Mouse (Mus musculus) midbrain, embryonic 16.5 days (tissue): Measurements from ENCODE around the gene Jag1. TPM values are rescaled to one million over a fixed set of nuclear protein-coding genes. Genes with fewer than 3 reads are reported as not detected.

Experiments used
- ATAC-seq: fragments of 200-750 bp; cut with Nextera tagmentation; 2 replicates; pipeline ENCODE4 v1.8.0; 2017; ENCODE audit warnings: moderate TSS enrichment
- H3K27ac ChIP-seq: fragments of 300-500 bp; sonication (generic); 2 replicates; pipeline ENCODE4 v1.5.1; 2014; ENCODE audit warnings: mild to moderate bottlenecking, low read length, mixed read lengths
- H3K27me3 ChIP-seq: fragments of 300-500 bp; sonication (generic); 2 replicates; pipeline ENCODE4 v1.6.1; 2014; ENCODE audit warnings: low read depth, low read length, mixed read lengths; ENCODE audit not compliant: control insufficient read depth, insufficient read depth
- H3K36me3 ChIP-seq: fragments of 300-500 bp; sonication (generic); 2 replicates; pipeline ENCODE4 v1.6.1; 2014; ENCODE audit warnings: mild to moderate bottlenecking, low read length, moderate library complexity, mixed read lengths; ENCODE audit not compliant: control insufficient read depth, insufficient read depth
- H3K4me1 ChIP-seq: fragments of 300-500 bp; sonication (generic); 2 replicates; pipeline ENCODE4 v1.6.1; 2014; ENCODE audit warnings: mild to moderate bottlenecking, low read length, mixed read lengths; ENCODE audit not compliant: control insufficient read depth, insufficient read depth
- H3K4me2 ChIP-seq: fragments of 300-500 bp; sonication (generic); 2 replicates; pipeline ENCODE4 v1.6.1; 2014; ENCODE audit warnings: mild to moderate bottlenecking, low read length, mixed read lengths
- H3K4me3 ChIP-seq: fragments of 300-500 bp; sonication (generic); 2 replicates; pipeline ENCODE4 v1.5.1; 2014; ENCODE audit warnings: low read depth, mild to moderate bottlenecking, low read length, moderate library complexity, mixed read lengths
- H3K9ac ChIP-seq: fragments of 300-500 bp; sonication (generic); 2 replicates; pipeline ENCODE4 v1.6.1; 2014; ENCODE audit warnings: low read depth, low read length, mixed read lengths
- H3K9me3 ChIP-seq: fragments of 300-500 bp; sonication (generic); replicated peaks from 2 replicates; pipeline ENCODE4 v1.6.1; 2014; ENCODE audit warnings: mild to moderate bottlenecking, low read length, mixed read lengths; ENCODE audit not compliant: control insufficient read depth, poor library complexity, severe bottlenecking
- WGBS: fragments of 180-500 bp; shearing (Covaris S2); extraction: QIAGEN DNeasy Blood & Tissue Kit; methylation state at CpG from one replicate; pipeline ENCODE4 v1.1.7; 2014; 5-methylcytosine and 5-hydroxymethylcytosine counted together
- polyA plus RNA-seq: library from polyadenylated mRNA; unstranded; fragments of >200 nt; fragmentation: Nextera tagmentation; extraction: Ambion mirVana; gene quantifications from 2 replicates; pipeline ENCODE4 v1.2.1, GENCODE M21; 2015

The Jag1 gene
- polyA plus RNA-seq, 1 experiment from 2014 or later, result 8.6 TPM

DNA sequence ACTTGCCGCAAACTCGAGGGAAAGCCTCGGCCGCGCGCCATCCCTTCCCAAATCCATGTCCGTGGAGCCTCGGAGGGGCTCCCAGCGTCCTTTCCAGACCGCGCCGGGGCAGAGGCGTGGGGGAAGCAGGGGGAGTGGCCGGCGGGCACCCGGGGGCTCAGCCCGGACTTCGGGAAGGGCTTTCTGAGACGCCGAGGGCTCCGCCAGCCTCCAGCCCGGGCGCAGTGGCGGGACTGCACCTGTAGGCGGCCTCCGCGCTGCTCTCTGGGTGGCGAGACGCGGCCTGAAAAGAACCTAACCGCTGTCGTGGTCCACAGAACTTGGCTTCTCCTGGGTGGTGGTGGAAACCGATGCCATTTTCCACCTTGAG is 862 bp upstream of the Jag1 start:
- Histone ChIP-seq H3K9me3 (no peaks in the 10 kb centered on the region), H3K36me3 (no peaks in the 10 kb centered on the region)
- under 1% methylated on average over 32 of the region's 33 CpGs for WGBS

DNA sequence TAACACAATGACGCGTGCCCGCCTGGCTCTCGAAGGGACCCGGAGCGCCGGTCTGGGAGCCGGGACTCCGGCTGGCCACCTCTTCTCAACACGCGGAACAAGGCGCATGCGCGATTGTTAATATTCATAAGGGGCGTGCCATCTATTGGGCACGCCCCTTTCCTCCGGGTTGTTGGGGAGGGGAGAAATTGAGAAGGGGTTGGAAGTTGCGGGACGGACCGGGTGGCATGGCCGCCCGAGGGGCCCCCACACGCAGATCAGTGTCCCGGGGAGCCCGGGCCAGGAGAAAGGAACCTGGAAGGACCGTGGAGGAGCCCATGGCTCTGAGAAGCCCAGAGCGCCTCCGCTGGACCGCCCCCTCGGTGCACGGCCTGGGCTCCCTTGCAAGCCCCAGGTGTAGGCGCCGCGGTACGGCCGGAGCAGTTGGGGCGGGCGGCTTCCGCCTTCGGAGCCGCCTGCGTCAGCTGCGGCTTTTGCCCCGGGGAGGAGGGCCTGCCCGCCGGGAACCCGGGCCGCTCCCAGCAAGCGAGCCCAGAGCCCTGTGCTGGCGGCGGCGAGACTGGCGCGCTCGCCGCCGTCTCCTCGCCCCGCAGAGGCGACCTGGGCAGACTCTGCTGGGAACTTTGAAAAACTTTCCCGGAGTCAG is 354 bp upstream of the Jag1 start:
- H3K27me3 ChIP-seq, result no peaks in the 10 kb centered on the region; the same call in 1 of the 2 replicates
- no peaks in the 10 kb centered on the region for H3K9me3 ChIP-seq
- peak overlapping the region; percentile 68 for H3K4me3 ChIP-seq
- peak overlapping the region; percentile 83 for H3K27ac ChIP-seq
- H3K9ac ChIP-seq, result peak overlapping the region; percentile 64
- peak overlapping the region; percentile 85 for H3K4me2 ChIP-seq
- peaks cover 31% of the 10 kb centered on the region for H3K4me1 ChIP-seq
- H3K36me3 ChIP-seq, result no peaks in the 10 kb centered on the region
- under 1% methylated on average over 60 of the region's 61 CpGs for WGBS
- peak; percentile 83 for ATAC-seq

More for the DNA sequence above, 862 bp upstream of the Jag1 start:
- H3K4me1 ChIP-seq, result peaks cover 27% of the 10 kb centered on the region
- H3K4me2 ChIP-seq, result peak overlapping the region; percentile 85
- peak overlapping the region; percentile 64; the same call in 1 of the 2 replicates for H3K9ac ChIP-seq
- H3K27me3 ChIP-seq, result no peaks in the 10 kb centered on the region; the same call in 1 of the 2 replicates
- H3K27ac ChIP-seq, result peak overlapping the region; percentile 83
- peak overlapping the region; percentile 68 for H3K4me3 ChIP-seq
- ATAC-seq, result peak; percentile 66

DNA sequence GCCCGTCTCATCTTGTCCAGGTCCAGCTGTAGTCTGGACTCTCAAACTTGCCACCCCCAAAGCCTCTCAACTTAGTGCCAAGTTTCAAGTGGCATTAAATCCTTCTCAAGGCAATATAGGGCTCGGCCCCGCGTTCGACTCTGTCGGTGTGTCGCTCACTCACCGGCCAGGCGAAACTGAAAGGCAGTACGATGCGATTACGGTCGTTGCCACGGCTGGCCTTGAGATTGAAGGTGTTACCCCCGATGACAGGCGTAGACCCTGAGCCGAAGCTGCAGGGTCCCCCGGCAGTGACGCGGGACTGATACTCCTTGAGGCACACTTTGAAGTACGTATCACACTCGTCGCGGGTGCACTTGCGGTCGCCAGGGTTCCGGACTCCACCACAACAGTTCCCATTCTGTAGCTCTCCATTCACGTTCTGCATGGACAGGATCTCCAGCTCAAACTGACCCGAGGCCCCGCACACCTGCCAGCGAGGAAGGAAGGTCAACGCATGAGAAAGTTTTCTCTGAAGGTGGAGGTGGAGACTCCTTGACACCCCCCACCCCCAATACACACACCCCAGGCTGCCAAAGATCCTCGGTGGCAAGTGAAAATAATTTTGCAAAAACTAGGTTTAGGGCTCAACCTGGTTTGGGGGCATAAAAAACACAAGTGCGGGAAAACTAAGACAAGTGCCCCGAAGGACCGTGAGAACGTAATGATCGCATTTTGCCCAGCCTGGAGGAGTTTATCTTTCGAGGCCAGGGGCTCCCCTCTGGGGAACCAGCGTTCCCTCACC is 1.0 kb downstream of the Jag1 start:
- no peaks in the 10 kb centered on the region for H3K36me3 ChIP-seq
- H3K9ac ChIP-seq, result peak overlapping the region; percentile 64
- H3K27me3 ChIP-seq, result no peaks in the 10 kb centered on the region; the same call in 1 of the 2 replicates
- WGBS, result under 1% methylated on average over 40 of the region's 40 CpGs
- peak overlapping the region; percentile 68 for H3K4me3 ChIP-seq
- H3K9me3 ChIP-seq, result no peaks in the 10 kb centered on the region
- peak overlapping the region; percentile 85 for H3K4me2 ChIP-seq
- peak overlapping the region; percentile 83 for H3K27ac ChIP-seq
- H3K4me1 ChIP-seq, result peaks cover 37% of the 10 kb centered on the region
- no peak for ATAC-seq

DNA sequence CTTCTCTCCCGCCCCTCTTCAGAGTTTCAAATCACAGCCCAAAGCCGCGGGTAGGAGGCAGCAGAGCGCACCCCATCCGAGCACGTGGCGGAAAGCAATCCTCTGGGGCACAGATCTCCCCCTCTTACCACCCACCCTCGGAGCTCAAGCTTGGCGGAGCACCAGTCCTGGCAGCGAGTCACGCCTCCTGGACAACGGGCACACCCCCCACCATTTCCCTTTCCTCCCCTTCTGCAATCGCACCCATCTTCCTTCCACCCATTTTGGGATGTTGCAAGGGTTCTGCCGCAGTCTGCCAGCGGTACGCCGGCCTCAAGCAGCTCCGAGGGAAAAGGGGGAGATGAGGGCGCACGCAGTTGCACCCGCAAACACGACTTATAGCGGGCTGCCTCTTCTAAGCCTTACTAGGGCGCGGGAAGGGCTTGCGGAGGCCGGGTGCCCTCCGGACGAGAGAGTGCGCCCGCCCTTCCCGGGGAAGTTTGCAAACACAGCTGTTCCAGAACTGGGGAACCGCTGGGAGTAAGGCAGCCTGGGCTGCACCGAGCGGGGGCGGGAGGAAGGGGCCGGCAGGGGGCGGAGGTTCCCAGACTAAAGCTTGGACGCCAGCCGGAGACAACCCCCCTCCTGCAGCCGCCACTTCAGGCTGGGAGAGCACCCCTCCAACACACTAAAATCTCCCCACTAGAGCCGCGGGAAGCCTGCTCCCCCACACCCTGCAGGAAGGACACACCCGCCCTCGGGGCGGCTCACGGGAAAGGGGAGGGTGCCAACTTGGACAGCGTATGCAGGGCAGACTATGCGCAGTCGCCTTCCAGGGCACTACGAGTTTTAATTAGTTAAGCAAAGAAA is 2.0 kb downstream of the Jag1 start:
- H3K4me1 ChIP-seq, result peaks cover 44% of the 10 kb centered on the region

DNA sequence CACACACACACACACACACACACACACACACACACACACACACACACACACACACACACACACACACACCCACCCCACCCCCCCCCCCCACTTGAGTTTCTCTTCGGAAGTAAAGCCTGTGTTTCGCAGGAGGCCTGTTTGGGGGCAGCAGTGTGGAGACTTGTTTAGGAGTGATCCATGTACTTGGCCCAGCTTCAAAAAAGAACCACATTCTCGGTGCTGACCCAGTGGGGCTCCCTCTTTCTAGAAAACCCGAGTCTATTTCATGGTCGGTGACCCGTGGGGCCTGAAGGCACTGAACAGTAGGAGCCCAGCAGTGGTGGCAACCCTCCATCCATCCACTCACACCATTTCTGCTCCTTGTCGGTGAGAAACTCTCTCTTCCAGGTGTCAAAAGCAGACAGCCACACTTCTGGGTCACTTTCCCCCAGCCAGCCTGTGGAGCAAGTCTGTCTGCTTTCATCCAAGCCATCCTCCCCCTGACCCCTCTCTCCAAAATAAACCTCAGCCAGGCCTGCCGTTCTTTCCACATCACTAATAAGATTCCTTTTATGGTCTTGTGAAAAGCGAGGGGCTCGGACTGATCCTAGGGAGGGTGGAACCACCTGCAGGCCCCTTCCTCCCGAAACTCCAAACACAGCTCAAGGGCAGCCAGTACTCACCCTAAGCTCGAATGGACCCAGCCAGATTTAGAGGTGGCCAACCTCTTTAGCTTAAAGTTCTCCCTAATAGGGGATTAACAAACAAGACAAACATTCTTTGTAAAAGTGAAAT is 3.0 kb downstream of the Jag1 start:
- 4% methylated on average over 12 of the region's 12 CpGs for WGBS
- peak overlapping the region; percentile 68 for H3K4me3 ChIP-seq
- ATAC-seq, result no peak
- H3K4me1 ChIP-seq, result peaks cover 45% of the 10 kb centered on the region
- H3K36me3 ChIP-seq, result no peaks in the 10 kb centered on the region
- H3K9ac ChIP-seq, result peak overlapping the region; percentile 64
- H3K27me3 ChIP-seq, result no peaks in the 10 kb centered on the region; the same call in 1 of the 2 replicates
- H3K27ac ChIP-seq, result peak overlapping the region; percentile 50; the same call in 1 of the 2 replicates
- H3K9me3 ChIP-seq, result no peaks in the 10 kb centered on the region
- peak overlapping the region; percentile 85 for H3K4me2 ChIP-seq

More for the DNA sequence above, 2.0 kb downstream of the Jag1 start:
- Histone ChIP-seq H3K27me3 (no peaks in the 10 kb centered on the region; the same call in 1 of the 2 replicates), H3K9me3 (no peaks in the 10 kb centered on the region), H3K4me3 (peak overlapping the region; percentile 68), H3K4me2 (peak overlapping the region; percentile 85), H3K27ac (peak overlapping the region; percentile 62), H3K36me3 (no peaks in the 10 kb centered on the region), H3K9ac (peak overlapping the region; percentile 64)
- under 1% methylated on average over 51 of the region's 51 CpGs for WGBS
- ATAC-seq, result peak; percentile 44

DNA sequence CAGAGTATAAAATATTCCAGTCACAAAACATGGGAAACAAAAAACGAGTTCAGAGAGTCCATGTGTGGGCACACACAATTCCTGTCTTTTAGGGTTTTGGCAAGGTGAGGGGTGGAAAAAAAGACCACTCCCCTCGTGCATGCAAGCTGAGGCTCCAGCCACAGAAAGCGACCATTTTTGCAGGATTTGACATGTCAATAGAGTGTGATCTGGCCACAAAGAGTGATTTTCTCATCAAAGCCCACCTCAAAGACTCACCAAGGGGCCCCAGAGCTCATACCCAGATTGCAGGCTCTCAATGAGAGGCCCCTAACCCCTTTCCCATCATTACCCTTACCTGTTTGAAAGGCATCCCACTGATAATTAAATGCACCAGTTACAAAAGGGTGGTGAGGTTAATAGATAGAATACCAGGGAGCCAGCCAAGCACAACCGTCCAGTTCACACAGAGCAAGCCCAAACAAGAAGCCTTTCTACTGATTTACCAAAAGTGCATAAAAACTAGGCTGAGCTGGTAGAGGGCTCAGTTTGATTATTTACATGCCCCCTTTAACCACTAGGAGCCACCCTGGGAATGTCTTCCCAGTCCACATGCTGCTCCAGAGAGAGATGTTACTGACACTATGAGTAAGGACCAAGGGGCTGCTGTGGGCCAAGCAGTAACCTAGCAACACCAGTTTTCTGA is 6.1 kb downstream of the Jag1 start:
- Histone ChIP-seq H3K27me3 (no peaks in the 10 kb centered on the region; the same call in 1 of the 2 replicates), H3K9ac (no peak overlapping the region), H3K4me3 (no peak overlapping the region), H3K4me2 (0 out of 2 replicates have a peak overlapping the region, but pooled peaks have one; percentile 12), H3K27ac (peak overlapping the region; percentile 29; the same call in 1 of the 2 replicates), H3K9me3 (no peaks in the 10 kb centered on the region), H3K36me3 (no peaks in the 10 kb centered on the region), H3K4me1 (peaks cover 46% of the 10 kb centered on the region)
- 0 out of 2 replicates have a peak, but pooled peaks have one; percentile 12 for ATAC-seq
- WGBS, result 9% methylated on average over 4 of the region's 4 CpGs

DNA sequence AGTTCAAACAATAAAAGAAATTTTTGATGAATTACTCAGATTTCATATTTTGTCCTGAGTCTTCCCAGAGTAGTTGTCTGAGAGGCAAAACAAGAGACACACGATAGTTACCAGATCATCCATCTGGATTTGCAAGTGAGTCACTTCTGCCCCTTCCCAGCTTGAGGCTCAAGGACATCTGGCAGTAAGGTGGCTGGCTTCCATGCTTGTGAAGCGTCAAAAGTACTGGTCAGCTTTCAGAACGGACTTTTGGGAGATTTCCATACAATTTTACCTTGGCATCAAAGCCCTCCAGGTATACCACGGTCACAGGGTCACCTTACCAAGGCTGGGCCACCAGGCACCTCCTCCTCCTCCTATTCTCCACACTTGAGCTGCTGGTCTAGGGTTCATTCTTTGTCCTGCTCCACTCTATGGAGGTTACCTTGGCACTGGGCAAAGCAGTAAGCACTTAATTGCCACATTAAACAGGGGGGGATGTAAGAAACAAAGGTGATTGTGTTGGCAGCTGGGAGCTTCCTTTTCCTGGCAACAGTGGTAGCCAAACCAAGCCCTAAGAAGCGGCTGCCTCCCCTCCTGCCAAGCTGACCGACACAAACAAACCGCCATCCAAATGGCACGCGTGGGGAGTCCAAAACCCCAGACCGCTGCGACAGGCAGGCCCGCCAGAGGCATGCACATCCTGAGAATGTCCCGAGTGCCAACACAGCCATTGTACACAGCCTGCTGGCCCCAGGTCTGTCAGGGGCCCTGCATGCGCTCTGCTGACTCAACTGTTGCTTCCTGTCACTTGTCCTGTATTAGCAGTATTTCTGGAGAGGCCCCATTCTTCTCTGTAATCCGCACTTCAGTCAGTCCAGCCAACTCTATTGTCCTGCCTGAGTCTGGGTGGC is 6.9 kb downstream of the Jag1 start:
- peaks cover 38% of the 10 kb centered on the region for H3K4me1 ChIP-seq
- H3K9me3 ChIP-seq, result no peaks in the 10 kb centered on the region
- no peak overlapping the region for H3K9ac ChIP-seq
- H3K4me3 ChIP-seq, result no peak overlapping the region
- no peaks in the 10 kb centered on the region for H3K36me3 ChIP-seq
- H3K27me3 ChIP-seq, result no peaks in the 10 kb centered on the region; the same call in 1 of the 2 replicates
- H3K4me2 ChIP-seq, result peak overlapping the region; percentile 25; the same call in 1 of the 2 replicates
- no peak overlapping the region; the same call in 1 of the 2 replicates for H3K27ac ChIP-seq
- WGBS, result 19% methylated on average over 15 of the region's 15 CpGs
- ATAC-seq, result peak; percentile 72
